Mouse (Mus musculus) skeletal muscle tissue, adult 2 months (tissue): ENCODE data around the gene Anapc1.

Experiments
- DNase-seq: peaks from one replicate; pipeline ENCODE4 v3.0.0-alpha.2; 2012; ENCODE audit warnings: low read depth, low spot score

Anapc1 gene

GRCm38 (mm10) chr2:128686921-128687557, at the start of gene Anapc1:
Anapc1 (minus strand) TSS chr2:128687391.
- DNase-seq: peak; percentile 88

GRCm38 (mm10) chr2:128735089-128735488, 47.9 kb upstream of the Anapc1 start:
- no peak for DNase-seq

GRCm38 (mm10) chr2:128731951-128732350, 44.8 kb upstream of the Anapc1 start:
- no peak for DNase-seq

- no peak for DNase-seq
Measured at GRCm38 (mm10) chr2:128731514-128731913, 44.3 kb upstream of the Anapc1 start.

- no peak for DNase-seq
Measured at GRCm38 (mm10) chr2:128729141-128729540, 42.0 kb upstream of the Anapc1 start.

- DNase-seq: no peak
Measured at GRCm38 (mm10) chr2:128728066-128728465, 40.9 kb upstream of the Anapc1 start.

GRCm38 (mm10) chr2:128727552-128727951, 40.4 kb upstream of the Anapc1 start:
- no peak for DNase-seq

GRCm38 (mm10) chr2:128726626-128727025, 39.4 kb upstream of the Anapc1 start:
- no peak for DNase-seq

GRCm38 (mm10) chr2:128726067-128726466, 38.9 kb upstream of the Anapc1 start:
- no peak for DNase-seq

GRCm38 (mm10) chr2:128722106-128722710, 35.0 kb upstream of the Anapc1 start:
- DNase-seq: no peak

- no peak for DNase-seq
Measured at GRCm38 (mm10) chr2:128719380-128719779, 32.2 kb upstream of the Anapc1 start.

GRCm38 (mm10) chr2:128715979-128716378, 28.8 kb upstream of the Anapc1 start:
- DNase-seq: no peak

- DNase-seq: no peak
Measured at GRCm38 (mm10) chr2:128714724-128715241, 27.6 kb upstream of the Anapc1 start.

- no peak for DNase-seq
Measured at GRCm38 (mm10) chr2:128713548-128714003, 26.4 kb upstream of the Anapc1 start.

GRCm38 (mm10) chr2:128712940-128713339, 25.7 kb upstream of the Anapc1 start:
- DNase-seq: no peak

- DNase-seq: no peak
Measured at GRCm38 (mm10) chr2:128710609-128711008, 23.4 kb upstream of the Anapc1 start.

GRCm38 (mm10) chr2:128709264-128709663, 22.1 kb upstream of the Anapc1 start:
- DNase-seq: no peak

- DNase-seq: no peak
Measured at GRCm38 (mm10) chr2:128704474-128704873, 17.3 kb upstream of the Anapc1 start.

GRCm38 (mm10) chr2:128699201-128699885, 12.2 kb upstream of the Anapc1 start:
- no peak for DNase-seq

- peak; percentile 87 for DNase-seq
Measured at GRCm38 (mm10) chr2:128698693-128699181, 11.5 kb upstream of the Anapc1 start, which contains the start of gene Mertk. Mertk (plus strand) TSS chr2:128698956.

- DNase-seq: peak; percentile 83
Measured at GRCm38 (mm10) chr2:128698140-128698692, 11.0 kb upstream of the Anapc1 start.

GRCm38 (mm10) chr2:128697566-128697965, 10.4 kb upstream of the Anapc1 start:
- DNase-seq: no peak
